Mouse (Mus musculus): ENCODE measurements around the gene Npr3. TPM values are rescaled to one million over a fixed set of nuclear protein-coding genes. Genes with fewer than 3 reads are reported as not detected.
A peak's percentile ranks its signal among the peaks of the same experiment; 100 is the strongest.
"Not testable (repeated sequence)": the region's sequence is repeated elsewhere in the genome, so short reads cannot be mapped to it uniquely, and the experiment has no call there.

Npr3 gene
- polyA plus RNA-seq, 1 experiment = 2.9 TPM

DNA sequence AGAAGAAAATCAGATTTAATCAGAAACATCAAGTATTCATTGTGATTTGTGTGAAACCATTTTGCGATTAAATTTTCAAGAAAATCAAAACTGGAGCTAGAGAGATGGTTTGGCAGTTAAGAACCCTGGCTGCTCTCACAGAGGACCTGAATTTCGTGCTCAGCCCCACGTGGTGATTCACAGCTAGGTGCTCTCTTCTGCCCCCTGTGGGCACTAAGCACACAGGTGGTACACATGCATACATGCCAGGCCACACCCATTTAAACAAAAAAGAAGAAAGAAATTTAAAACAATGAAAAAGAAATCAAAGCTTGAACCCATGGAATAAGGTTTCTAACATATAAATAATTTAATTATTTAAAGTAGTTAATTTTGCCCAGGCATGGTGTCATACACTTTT lies 15.7 kb downstream of the Npr3 start:
- no peak for DNase-seq (ENCODE audit: extremely low spot score in 1 of 2, low spot score in 1 of 2)

DNA sequence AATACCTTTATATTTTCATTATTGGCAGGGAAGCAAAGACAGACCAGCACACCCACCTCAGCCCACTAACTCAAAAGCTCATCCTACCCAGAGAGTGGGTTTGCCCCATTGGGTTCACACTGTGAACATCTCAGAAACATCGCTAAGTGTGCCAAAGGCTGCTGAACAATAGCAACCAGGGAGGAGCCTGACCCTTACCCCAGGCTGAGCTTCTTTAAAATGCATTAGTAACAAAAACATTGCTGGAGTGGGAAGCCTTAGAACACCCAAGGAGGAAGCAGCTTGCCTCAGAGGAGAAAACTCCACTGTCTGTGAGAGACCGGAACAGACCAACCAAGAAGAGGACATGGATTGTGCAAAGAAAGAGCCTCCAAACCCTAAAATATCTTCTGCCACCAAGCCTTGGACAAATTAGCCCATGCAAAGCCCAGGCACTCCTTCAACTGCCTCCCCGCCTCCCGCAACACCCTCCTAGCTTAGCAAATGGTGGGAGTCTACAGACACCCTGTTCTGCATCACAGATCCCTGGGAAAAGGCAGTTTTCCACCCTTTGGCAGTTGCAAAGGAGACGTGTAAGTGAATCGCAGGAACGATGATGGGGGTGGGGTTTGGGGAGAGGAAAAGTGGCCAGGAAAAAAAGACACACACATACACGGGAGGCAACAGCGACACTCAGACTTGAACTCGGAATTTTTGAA lies 24.4 kb downstream of the Npr3 start:
- DNase-seq (ENCODE audit: extremely low spot score in 1 of 2, low spot score in 1 of 2) = peak in 1 of 2 experiments; percentile 53

DNA sequence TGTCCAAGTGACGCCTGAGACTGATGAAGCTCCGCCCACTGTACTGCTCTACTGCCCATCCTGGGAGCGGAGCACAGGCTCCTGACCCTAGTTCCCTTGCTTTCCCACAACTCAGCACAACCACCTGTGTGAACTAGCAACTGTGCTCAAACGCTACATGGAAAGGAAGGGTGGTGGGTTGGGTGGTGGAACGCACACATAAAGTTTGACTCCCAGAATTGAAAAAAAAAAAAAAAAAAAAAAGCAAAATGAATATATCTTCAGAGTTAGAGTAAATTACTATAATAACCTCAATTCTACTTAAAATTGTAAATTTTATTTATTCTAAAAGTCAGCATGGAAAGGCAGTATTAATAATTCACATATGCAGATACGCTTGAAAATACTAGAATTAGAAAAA lies 25.3 kb downstream of the Npr3 start:
- DNase-seq (ENCODE audit: extremely low spot score in 1 of 2, low spot score in 1 of 2) = no peak

DNA sequence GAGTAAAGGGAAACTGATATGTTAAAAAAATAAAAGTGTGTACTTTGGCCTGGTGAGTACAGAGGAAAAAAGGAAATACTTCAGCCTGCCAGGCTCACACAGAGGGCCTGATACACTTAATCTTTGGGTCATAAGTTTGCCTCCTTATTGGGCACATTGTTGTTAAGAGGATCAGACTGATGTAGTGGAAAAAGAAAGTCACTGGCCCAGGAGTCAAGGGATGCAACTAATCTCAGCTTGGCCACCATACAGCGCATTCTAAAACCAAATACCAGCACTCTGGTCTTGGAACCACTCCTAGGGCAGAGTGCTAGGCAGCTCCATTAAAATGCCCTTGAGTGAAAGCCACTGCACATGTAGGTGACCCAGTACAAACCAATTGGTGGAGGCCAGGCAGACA lies 28.8 kb downstream of the Npr3 start:
- no peak for DNase-seq (ENCODE audit: extremely low spot score in 1 of 2, low spot score in 1 of 2)

DNA sequence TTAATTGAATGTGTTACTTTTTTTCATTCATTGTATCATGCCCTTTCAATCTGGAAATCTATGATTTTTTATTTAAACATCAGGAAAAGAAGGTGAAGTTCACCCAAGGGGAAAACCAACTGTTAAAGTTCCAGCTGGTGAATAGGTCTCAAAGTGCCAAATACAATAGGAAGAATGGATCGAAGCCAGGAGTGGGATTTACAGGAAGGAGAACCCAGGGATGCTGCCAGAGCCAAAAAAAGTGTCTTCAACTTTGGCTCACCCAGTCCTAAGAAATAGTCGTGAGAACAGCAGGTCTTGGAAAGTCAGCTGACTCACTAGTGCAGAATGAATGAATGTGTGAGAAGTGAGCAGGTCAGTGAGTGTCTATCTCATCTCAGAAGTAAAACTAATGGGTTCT lies 29.8 kb downstream of the Npr3 start:
- DNase-seq (ENCODE audit: extremely low spot score in 1 of 2, low spot score in 1 of 2) = no peak

DNA sequence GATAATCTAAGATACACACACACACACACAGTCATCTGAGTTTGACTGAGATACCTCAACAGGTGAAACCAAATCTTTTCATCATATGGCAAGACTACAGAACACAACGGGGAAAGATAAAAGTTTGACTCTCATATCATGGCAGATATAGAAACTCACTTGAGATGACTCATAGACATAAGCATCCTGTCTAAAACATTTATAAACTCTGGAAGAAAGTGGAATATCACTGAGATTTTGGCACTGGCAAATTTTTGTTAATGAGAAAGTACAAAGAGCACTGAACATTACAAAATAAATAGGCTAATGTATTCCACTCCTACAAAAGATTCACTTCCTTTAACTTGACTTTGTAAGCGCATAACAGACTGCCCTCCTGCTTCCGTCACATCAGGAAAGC lies 40.2 kb downstream of the Npr3 start:
- DNase-seq (ENCODE audit: extremely low spot score in 1 of 2, low spot score in 1 of 2) = peak in 1 of 2 experiments; percentile 37

DNA sequence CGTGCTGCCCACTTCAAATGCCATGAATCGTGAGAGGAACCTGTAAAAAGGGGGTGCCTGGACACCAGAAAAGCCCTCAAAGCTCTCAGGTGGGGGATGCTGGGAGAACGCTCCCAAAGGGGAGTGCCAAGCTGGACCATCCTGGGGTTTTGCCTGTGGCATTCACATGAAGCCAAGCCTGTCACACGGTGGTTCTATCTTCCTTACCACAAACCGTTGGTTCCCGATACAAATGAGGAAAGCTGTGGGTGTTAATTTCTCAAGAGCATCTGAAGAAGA lies 43.6 kb downstream of the Npr3 start:
- no peak for DNase-seq (ENCODE audit: extremely low spot score in 1 of 2, low spot score in 1 of 2)

DNA sequence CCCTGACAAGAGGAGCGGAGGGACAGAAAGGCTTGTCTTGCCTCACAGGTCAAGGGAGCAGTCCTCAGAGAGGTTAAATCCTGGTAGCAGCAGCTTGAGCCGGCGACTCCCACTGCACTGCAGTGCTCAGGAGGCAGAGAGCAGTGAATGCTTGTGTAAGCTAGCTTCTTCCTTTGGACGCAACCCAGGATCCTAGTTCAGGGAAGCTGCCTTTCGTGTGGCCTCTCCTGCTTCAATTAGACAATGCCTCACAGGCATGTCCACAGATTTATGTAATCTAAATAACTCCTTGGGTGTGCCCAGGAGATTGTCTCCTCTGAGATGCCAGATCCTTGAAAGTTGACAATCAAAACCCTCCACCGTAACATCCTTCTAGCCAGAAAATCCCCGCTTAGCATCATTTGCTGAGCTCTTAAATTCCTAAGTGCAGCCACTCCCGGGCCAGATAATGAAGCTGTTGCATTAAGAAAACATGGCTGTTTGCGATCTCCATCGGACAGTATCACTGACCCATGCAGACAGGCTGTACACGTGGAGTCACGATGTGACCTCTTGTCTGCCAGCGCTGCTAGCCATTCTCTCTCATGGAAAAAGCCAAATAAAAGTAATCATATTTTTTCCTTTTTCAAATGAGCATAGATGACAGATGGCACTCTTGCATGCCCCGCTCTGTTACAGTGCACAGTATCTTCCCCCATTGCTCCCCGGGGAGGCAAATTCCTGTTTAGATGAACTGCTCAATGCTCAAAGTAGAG lies 44.1 kb downstream of the Npr3 start:
- DNase-seq (ENCODE audit: extremely low spot score in 1 of 2, low spot score in 1 of 2) = peak in 1 of 2 experiments; percentile 27

DNA sequence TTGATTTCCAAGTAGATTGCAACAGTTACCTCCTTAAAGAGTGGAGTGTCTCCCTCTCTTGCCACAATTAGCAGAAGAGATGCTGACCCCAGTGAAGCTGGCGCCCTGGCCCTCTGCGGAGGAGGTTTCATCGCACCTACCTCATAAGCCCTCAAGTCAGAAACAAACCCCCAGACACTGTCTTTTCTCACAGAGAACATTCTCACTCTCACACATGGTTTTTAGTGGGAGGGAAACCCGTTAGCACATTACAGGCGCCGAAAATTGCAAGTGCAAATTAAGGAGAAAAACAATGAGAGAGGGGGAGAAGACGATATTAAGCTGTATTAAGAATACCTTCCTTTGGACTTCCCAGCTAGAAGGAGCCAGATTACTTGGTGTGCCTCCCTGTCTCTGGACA lies 44.8 kb downstream of the Npr3 start:
- peak in 1 of 2 experiments; percentile 33 for DNase-seq (ENCODE audit: extremely low spot score in 1 of 2, low spot score in 1 of 2)

DNA sequence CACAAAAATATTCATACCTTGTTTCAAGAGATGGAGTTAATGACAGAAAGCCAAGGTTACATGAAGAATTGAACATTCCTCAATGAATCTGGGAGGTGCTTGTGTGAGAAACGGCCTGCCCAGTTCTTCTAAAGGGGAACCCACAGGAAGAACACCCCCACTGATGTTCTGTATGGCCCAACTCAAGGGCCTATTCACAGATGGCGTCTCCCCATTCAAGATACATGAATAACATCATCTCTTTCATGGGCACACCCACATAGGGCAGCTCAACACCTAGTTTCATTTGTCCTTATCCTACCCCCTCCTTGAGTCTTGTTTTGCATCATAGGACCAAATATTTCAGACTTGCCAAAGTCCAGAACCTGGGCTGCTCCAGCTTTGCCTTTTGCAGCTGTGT lies 46.8 kb downstream of the Npr3 start:
- no peak for DNase-seq (ENCODE audit: extremely low spot score in 1 of 2, low spot score in 1 of 2)

DNA sequence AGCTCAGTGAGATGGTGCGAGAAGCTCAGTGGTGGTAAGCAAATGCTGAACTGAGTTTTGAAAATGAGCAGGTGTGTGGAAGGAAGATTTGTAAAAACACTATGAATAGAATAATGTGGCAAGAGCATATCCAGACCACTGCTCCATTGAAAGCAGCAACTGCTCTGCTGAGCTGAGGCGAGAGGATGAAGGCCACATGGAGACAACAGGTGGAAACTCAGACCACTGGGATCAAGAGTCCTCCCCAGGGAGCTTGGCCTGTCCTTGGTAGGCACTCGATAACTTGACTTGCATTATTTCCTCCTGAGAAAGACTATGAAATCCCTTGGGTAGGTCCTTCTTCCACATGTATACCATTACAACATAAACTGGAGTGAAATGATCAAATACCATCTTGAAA lies 47.3 kb downstream of the Npr3 start:
- DNase-seq (ENCODE audit: extremely low spot score in 1 of 2, low spot score in 1 of 2) = no peak

DNA sequence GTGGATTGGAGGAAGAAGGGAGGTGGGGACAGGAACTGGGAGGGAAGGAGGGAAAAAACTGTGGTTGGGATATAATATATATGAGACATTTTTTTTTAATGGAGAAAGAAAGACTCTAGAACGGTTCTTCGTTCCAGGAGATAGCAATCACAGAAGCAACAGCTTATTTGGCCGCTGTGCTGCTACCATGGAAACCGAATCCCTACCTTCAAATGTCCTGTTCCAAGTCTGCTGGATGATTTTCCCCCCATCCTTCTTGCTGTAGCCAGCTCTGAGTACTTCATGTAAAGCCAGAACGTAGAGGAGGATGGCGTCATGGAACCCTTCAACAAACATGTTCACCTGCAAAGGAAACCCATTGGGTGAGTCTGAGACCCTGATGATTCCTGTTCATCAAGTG lies 48.7 kb downstream of the Npr3 start:
- DNase-seq (ENCODE audit: extremely low spot score in 1 of 2, low spot score in 1 of 2) = peak in 1 of 2 experiments; percentile 32

DNA sequence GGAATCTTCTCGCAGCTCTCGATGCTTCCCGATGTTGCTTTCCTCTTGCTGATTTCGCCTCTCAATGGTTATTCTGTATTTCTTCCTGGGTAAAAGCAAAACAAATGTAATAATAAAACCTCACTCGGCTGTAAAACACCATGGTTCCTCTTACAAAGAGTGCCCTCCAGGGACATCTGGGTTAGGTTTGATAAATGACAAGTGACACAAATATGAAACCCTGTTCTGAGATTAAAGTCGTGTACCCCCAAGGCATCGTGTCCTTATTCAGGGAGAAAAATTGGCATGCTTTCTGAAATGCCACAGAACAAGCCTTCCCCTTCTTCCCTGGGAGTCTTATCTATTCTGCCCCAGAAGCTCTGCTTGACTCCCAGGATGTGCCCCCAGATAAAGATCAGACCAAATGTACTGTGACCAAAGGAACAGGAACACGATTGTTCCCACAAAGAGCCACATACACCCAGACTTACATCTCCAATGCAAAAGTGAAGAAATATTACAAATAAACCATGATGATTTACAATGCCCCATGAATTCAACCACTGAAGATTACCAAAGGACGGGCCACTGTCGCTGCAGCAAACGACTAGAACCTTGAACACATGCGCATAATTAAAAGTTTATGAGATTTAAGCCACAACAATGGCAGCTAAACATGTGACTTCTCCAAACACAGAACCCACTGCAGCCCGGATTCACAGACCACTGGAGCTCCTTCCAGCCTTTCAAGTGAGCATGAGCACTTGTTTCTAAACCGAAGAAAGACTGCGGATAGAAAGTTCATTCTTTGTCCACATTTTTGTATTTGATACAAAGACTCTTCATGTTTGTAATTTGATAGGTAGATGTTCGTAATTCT lies 61.7 kb downstream of the Npr3 start:
- no peak for DNase-seq (ENCODE audit: extremely low spot score in 1 of 2, low spot score in 1 of 2)

DNA sequence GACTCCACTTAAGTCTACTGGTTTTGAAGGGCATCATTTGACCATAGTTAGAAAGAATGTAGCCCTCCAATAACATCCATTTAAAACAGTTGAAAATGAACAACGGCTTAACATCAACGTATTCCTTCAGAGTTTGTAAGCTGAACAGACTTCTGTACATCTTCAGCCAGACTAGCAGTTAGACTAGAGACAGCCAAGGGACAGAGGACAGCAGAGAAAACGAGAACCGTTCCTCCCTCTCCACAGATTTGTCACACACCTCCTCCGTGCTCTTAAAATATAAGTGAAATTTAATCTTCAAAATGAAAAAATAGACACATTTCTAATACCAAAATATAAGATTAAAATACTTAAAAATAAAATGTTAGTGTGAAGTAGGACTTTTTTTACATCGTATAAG lies 63.0 kb downstream of the Npr3 start:
- no peak for DNase-seq (ENCODE audit: extremely low spot score in 1 of 2, low spot score in 1 of 2)

DNA sequence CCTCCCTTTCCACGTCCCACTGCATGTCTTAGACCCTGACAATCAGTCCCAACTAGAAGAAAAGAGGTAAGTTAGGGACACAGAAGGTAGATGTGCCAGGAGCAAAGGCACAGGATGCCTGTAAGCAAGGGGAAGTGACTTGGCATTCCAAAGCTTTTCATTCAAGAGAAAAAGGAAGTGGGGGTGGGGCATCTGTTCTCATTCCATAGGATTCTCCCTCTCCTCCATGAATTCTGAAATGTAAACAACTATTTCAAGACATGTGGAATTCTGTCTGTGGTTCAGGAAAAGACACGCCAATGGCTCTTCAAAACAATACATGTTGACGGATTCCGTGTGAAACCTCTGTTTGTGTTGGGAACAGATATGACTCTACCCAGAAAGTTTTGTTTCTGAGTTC lies 65.3 kb downstream of the Npr3 start:
- no peak for DNase-seq (ENCODE audit: extremely low spot score in 1 of 2, low spot score in 1 of 2)

DNA sequence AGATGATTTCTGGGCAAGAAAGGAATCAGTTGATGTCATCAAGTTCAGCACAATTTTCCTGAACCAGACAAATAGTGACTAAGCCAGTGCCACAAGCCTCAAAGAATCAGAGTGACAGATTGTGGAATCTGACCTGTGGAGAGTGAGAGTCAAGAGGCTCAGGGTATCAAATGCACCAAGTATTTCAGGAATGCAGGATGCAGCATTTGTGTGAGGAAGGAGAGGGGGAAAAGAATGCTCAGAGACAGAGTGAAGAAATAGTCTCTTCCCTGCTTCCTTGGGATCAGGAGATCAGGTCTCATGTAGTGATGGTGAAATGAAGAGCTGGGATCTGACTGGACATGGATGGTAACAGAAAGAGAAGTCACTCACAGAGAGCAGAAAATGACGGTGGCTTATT lies 71.2 kb downstream of the Npr3 start:
- DNase-seq (ENCODE audit: extremely low spot score in 1 of 2, low spot score in 1 of 2) = no peak

DNA sequence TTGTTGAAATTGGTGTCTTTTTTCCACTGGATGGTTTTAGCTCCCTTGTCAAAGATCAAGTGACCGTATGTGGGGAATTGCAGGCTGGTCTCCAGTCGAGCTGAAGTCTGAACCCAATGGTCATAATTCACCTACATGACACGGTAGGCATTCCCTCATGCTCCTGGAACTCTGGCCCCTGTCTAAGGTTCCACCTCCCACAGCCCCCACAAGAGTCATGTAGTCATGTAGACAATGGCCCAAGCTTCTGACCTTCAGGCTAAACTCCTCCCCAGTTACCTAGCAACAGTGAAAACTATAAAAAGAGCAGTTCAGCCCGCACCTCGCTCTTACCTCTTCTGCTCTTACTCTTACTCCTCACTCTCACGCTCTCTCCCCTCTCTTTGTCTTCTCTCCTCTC lies 84.7 kb downstream of the Npr3 start:
- not testable (repeated sequence) for DNase-seq (ENCODE audit: extremely low spot score in 1 of 2, low spot score in 1 of 2)

DNA sequence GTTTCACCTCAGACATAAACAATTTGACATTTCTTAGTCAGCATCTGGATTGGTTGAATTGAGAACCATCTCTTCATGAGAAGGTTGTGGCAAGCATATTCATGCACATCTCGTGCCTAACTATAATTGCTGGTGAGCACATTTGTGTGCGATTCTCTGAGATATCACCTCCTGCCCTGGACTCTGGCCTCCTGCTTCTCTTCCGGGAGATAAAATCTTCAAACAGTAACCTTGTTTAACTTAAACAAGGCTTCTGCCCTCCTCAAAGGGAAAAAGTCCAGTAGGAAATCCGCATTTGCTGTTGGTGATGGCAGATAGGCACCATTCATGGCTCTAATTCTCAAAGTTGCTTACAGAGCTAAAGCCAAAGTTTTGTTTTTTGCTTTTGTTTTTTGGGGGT lies 91.5 kb downstream of the Npr3 start:
- no peak for DNase-seq (ENCODE audit: extremely low spot score in 1 of 2, low spot score in 1 of 2)

DNA sequence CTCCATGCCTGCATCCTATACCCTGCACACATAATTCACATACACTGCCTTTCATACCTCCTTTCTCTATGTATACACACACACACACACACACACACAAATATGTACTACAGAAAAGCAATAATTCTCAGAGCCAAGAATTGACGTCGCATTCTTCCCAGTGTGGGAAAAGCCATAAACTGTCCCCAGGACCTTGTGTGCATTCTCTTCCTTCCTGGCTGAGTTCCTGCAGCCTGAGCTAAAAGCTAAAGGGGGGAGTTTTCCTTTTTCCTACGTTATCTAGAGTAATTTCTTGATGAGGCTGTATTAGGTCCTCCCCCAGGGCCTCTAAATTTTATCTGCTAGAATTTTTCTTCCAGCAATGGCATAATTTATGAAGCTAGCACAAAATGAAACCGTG lies 103.5 kb downstream of the Npr3 start:
- DNase-seq (ENCODE audit: extremely low spot score in 1 of 2, low spot score in 1 of 2) = no peak

DNA sequence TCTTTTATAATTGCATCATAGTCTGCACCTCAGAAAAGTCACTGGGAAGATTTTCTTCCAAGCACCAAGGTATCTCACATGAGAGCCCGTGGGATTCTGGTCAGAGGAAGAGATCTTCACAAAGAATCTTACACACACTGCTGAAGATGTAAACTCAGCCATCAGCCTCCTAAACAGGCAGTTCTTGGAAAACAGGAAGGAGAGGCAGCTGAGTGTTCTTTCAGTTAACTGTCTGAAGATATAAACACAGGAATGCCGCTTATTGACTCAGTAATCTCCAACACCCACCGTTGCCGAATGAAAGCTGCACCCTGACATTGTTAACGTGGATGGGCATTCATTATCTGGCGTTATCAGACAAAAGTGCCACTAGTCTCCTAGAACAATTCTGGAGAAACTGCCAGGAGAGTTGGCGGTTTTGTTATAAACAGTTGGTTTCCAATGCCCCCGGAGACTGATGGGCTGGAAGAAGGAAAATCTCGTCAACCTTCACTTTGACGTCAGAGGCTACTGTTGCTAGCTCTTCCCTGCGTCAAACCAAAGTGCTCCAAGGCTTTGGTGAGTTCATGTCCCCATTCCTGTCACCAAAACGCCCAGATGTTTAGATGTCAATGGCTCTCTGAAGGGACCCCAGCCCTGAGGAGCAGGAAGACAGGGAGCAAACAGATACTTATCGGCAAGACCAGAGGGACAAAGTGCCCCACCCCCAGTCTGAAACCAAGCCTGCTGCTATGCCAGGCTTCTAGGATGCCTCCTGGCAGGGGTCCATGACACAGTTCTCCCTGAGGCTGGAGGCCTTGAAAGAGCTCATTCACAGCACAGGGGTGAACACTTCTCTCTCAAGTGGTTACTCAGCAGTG lies 105.0 kb downstream of the Npr3 start:
- DNase-seq (ENCODE audit: extremely low spot score in 1 of 2, low spot score in 1 of 2) = peak; percentile 6 to 35

DNA sequence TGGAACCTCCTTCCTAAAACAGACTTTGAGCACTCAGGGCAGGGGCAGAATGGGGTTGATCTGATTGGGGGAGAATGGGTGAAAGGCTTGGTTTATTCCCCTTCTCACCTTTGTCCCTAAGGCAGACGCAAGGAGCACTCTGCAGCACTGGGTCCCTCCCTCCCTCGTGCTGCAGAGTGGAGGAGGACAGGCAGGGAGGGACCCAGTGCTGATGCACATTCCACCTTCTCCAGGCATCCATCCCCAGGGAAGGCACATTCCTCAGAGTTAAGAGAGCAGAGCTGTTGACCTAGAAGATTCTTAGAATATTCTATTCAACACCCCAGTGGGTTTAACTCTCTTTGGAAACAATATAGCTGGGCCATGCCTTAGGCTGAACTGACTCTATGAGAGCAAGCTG lies 112.5 kb downstream of the Npr3 start:
- DNase-seq (ENCODE audit: extremely low spot score in 1 of 2, low spot score in 1 of 2) = no peak

Data from frontal cortex, adult 2 months (tissue).